Mouse (Mus musculus): ENCODE measurements at regions not wholly inside any gene's neighbourhood (a gene's known extent, or its start where the extent isn't known, plus 50 kb on each side); places are given as distances from the start of the nearest gene placed in this dataset.

- H3K4me3 ChIP-seq (ENCODE audit: low read depth, low read length) = no peak overlapping the region
- DNase-seq (ENCODE audit: low spot score) (no peak), ATAC-seq (replicated peaks; ENCODE audit: insufficient number of reproducible peaks, low FRiP score, low TSS enrichment, low read depth) (no peak)
- H3K9ac ChIP-seq (replicated peaks; ENCODE audit: low read length) = no peak overlapping the region
- H3K4me1 ChIP-seq (ENCODE audit: control insufficient read depth, insufficient read depth, low read length) = 0 out of 2 replicates have a peak, but pooled peaks cover 2% of the 10 kb centered on the region
- no peak overlapping the region for H3K27ac ChIP-seq (replicated peaks; ENCODE audit: low read depth, low read length)
- 82% methylated on average over 8 of the region's 8 CpGs for WGBS
- no peaks in the 10 kb centered on the region for H3K27me3 ChIP-seq (ENCODE audit: control insufficient read depth, insufficient read depth, low read length)
- H3K9me3 ChIP-seq (replicated peaks; ENCODE audit: control insufficient read depth, low read length) = no peaks in the 10 kb centered on the region
- no peaks in the 10 kb centered on the region for H3K36me3 ChIP-seq (replicated peaks; ENCODE audit: control insufficient read depth, insufficient read depth, low read depth, low read length)
- H3K4me2 ChIP-seq (ENCODE audit: low read depth, low read length) = no peak overlapping the region
Observed at GRCm38 (mm10) chr6:143442361-143442760, 275.3 kb downstream of the Etnk1 start.

- Histone ChIP-seq H3K27me3 (ENCODE audit: control insufficient read depth, insufficient read depth, low read length) (no peaks in the 10 kb centered on the region), H3K4me2 (ENCODE audit: low read depth, low read length) (no peak overlapping the region), H3K9me3 (replicated peaks; ENCODE audit: control insufficient read depth, low read length) (no peaks in the 10 kb centered on the region), H3K4me1 (ENCODE audit: control insufficient read depth, insufficient read depth, low read length) (no peaks in the 10 kb centered on the region), H3K36me3 (replicated peaks; ENCODE audit: control insufficient read depth, insufficient read depth, low read depth, low read length) (no peaks in the 10 kb centered on the region), H3K27ac (replicated peaks; ENCODE audit: low read depth, low read length) (no peak overlapping the region), H3K4me3 (ENCODE audit: low read depth, low read length) (no peak overlapping the region), H3K9ac (replicated peaks; ENCODE audit: low read length) (no peak overlapping the region)
- WGBS = 92% methylated on average over 6 of the region's 6 CpGs
- no peak for DNase-seq (ENCODE audit: low spot score)
- ATAC-seq (replicated peaks; ENCODE audit: insufficient number of reproducible peaks, low FRiP score, low TSS enrichment, low read depth) = no peak
Observed at GRCm38 (mm10) chr6:143443446-143443845, 276.4 kb downstream of the Etnk1 start.

GRCm38 (mm10) chr6:143444782-143445181, 277.8 kb downstream of the Etnk1 start:
- Histone ChIP-seq H3K27ac (replicated peaks; ENCODE audit: low read depth, low read length) (no peak overlapping the region), H3K9ac (replicated peaks; ENCODE audit: low read length) (no peak overlapping the region), H3K36me3 (replicated peaks; ENCODE audit: control insufficient read depth, insufficient read depth, low read depth, low read length) (no peaks in the 10 kb centered on the region), H3K4me3 (ENCODE audit: low read depth, low read length) (no peak overlapping the region), H3K27me3 (ENCODE audit: control insufficient read depth, insufficient read depth, low read length) (no peaks in the 10 kb centered on the region), H3K9me3 (replicated peaks; ENCODE audit: control insufficient read depth, low read length) (no peaks in the 10 kb centered on the region), H3K4me1 (ENCODE audit: control insufficient read depth, insufficient read depth, low read length) (no peaks in the 10 kb centered on the region), H3K4me2 (ENCODE audit: low read depth, low read length) (no peak overlapping the region)
- ATAC-seq (replicated peaks; ENCODE audit: insufficient number of reproducible peaks, low FRiP score, low TSS enrichment, low read depth) (no peak), DNase-seq (ENCODE audit: low spot score) (no peak)
- 83% methylated on average over 3 of the region's 3 CpGs for WGBS

- Histone ChIP-seq H3K4me2 (ENCODE audit: low read depth, low read length) (no peak overlapping the region), H3K27ac (replicated peaks; ENCODE audit: low read depth, low read length) (no peak overlapping the region), H3K9ac (replicated peaks; ENCODE audit: low read length) (no peak overlapping the region), H3K36me3 (replicated peaks; ENCODE audit: control insufficient read depth, insufficient read depth, low read depth, low read length) (no peaks in the 10 kb centered on the region), H3K4me3 (ENCODE audit: low read depth, low read length) (no peak overlapping the region), H3K27me3 (ENCODE audit: control insufficient read depth, insufficient read depth, low read length) (no peaks in the 10 kb centered on the region), H3K4me1 (ENCODE audit: control insufficient read depth, insufficient read depth, low read length) (no peaks in the 10 kb centered on the region), H3K9me3 (replicated peaks; ENCODE audit: control insufficient read depth, low read length) (no peaks in the 10 kb centered on the region)
- 78% methylated on average over 13 of the region's 13 CpGs for WGBS
- ATAC-seq (replicated peaks; ENCODE audit: insufficient number of reproducible peaks, low FRiP score, low TSS enrichment, low read depth) = no peak
- no peak for DNase-seq (ENCODE audit: low spot score)
Observed at GRCm38 (mm10) chr6:143445834-143446552, 279.0 kb downstream of the Etnk1 start.

- Histone ChIP-seq H3K27ac (replicated peaks; ENCODE audit: low read depth, low read length) (no peak overlapping the region), H3K9ac (replicated peaks; ENCODE audit: low read length) (no peak overlapping the region), H3K36me3 (replicated peaks; ENCODE audit: control insufficient read depth, insufficient read depth, low read depth, low read length) (no peaks in the 10 kb centered on the region), H3K27me3 (ENCODE audit: control insufficient read depth, insufficient read depth, low read length) (no peaks in the 10 kb centered on the region), H3K4me2 (ENCODE audit: low read depth, low read length) (no peak overlapping the region), H3K4me1 (ENCODE audit: control insufficient read depth, insufficient read depth, low read length) (no peaks in the 10 kb centered on the region), H3K9me3 (replicated peaks; ENCODE audit: control insufficient read depth, low read length) (no peaks in the 10 kb centered on the region), H3K4me3 (ENCODE audit: low read depth, low read length) (no peak overlapping the region)
- no peak for DNase-seq (ENCODE audit: low spot score)
- 72% methylated on average over 5 of the region's 5 CpGs for WGBS
- ATAC-seq (replicated peaks; ENCODE audit: insufficient number of reproducible peaks, low FRiP score, low TSS enrichment, low read depth) = no peak
Observed at GRCm38 (mm10) chr6:143447060-143447459, 280.0 kb downstream of the Etnk1 start.

GRCm38 (mm10) chr6:143449071-143449470, 282.1 kb downstream of the Etnk1 start:
- Histone ChIP-seq H3K27ac (replicated peaks; ENCODE audit: low read depth, low read length) (no peak overlapping the region), H3K4me2 (ENCODE audit: low read depth, low read length) (no peak overlapping the region), H3K4me3 (ENCODE audit: low read depth, low read length) (no peak overlapping the region), H3K36me3 (replicated peaks; ENCODE audit: control insufficient read depth, insufficient read depth, low read depth, low read length) (no peaks in the 10 kb centered on the region), H3K27me3 (ENCODE audit: control insufficient read depth, insufficient read depth, low read length) (no peaks in the 10 kb centered on the region), H3K9ac (replicated peaks; ENCODE audit: low read length) (no peak overlapping the region), H3K9me3 (replicated peaks; ENCODE audit: control insufficient read depth, low read length) (no peaks in the 10 kb centered on the region), H3K4me1 (ENCODE audit: control insufficient read depth, insufficient read depth, low read length) (no peaks in the 10 kb centered on the region)
- 64% methylated on average over 4 of the region's 4 CpGs for WGBS
- DNase-seq (ENCODE audit: low spot score) = no peak
- ATAC-seq (replicated peaks; ENCODE audit: insufficient number of reproducible peaks, low FRiP score, low TSS enrichment, low read depth) = no peak

GRCm38 (mm10) chr6:143451869-143452268, 284.8 kb downstream of the Etnk1 start:
- H3K27me3 ChIP-seq (ENCODE audit: control insufficient read depth, insufficient read depth, low read length) = no peaks in the 10 kb centered on the region
- no peak overlapping the region for H3K9ac ChIP-seq (replicated peaks; ENCODE audit: low read length)
- ATAC-seq (replicated peaks; ENCODE audit: insufficient number of reproducible peaks, low FRiP score, low TSS enrichment, low read depth) (no peak), DNase-seq (ENCODE audit: low spot score) (no peak)
- no peak overlapping the region for H3K27ac ChIP-seq (replicated peaks; ENCODE audit: low read depth, low read length)
- H3K4me3 ChIP-seq (ENCODE audit: low read depth, low read length) = no peak overlapping the region
- H3K9me3 ChIP-seq (replicated peaks; ENCODE audit: control insufficient read depth, low read length) = no peaks in the 10 kb centered on the region
- 93% methylated on average over 6 of the region's 6 CpGs for WGBS
- no peaks in the 10 kb centered on the region for H3K4me1 ChIP-seq (ENCODE audit: control insufficient read depth, insufficient read depth, low read length)
- H3K36me3 ChIP-seq (replicated peaks; ENCODE audit: control insufficient read depth, insufficient read depth, low read depth, low read length) = no peaks in the 10 kb centered on the region
- no peak overlapping the region for H3K4me2 ChIP-seq (ENCODE audit: low read depth, low read length)

GRCm38 (mm10) chr6:143454695-143455218, 287.7 kb downstream of the Etnk1 start:
- no peaks in the 10 kb centered on the region for H3K36me3 ChIP-seq (replicated peaks; ENCODE audit: control insufficient read depth, insufficient read depth, low read depth, low read length)
- no peaks in the 10 kb centered on the region for H3K4me1 ChIP-seq (ENCODE audit: control insufficient read depth, insufficient read depth, low read length)
- ATAC-seq (replicated peaks; ENCODE audit: insufficient number of reproducible peaks, low FRiP score, low TSS enrichment, low read depth) (no peak), DNase-seq (ENCODE audit: low spot score) (no peak)
- no peaks in the 10 kb centered on the region for H3K9me3 ChIP-seq (replicated peaks; ENCODE audit: control insufficient read depth, low read length)
- no peak overlapping the region for H3K27ac ChIP-seq (replicated peaks; ENCODE audit: low read depth, low read length)
- H3K4me2 ChIP-seq (ENCODE audit: low read depth, low read length) = no peak overlapping the region
- H3K9ac ChIP-seq (replicated peaks; ENCODE audit: low read length) = no peak overlapping the region
- no peak overlapping the region for H3K4me3 ChIP-seq (ENCODE audit: low read depth, low read length)
- no peaks in the 10 kb centered on the region for H3K27me3 ChIP-seq (ENCODE audit: control insufficient read depth, insufficient read depth, low read length)
- WGBS = 98% methylated on average over 9 of the region's 9 CpGs

Measured in embryonic facial prominence, embryonic 11.5 days (tissue).